Mouse (Mus musculus) lung, adult 2 months (tissue): ENCODE data around the gene Alg1. TPM values are rescaled to one million over a fixed set of nuclear protein-coding genes. Genes with fewer than 3 reads are reported as not detected.

ENCODE experiments used
- DNase-seq: peaks from one replicate; pipeline ENCODE4 v3.0.0; 2022
- H3K4me1 ChIP-seq: fragments of 200-500 bp; 2 replicates; pipeline ENCODE4 v1.6.1; 2011; ENCODE audit warnings: low read length; ENCODE audit not compliant: control insufficient read depth, insufficient read depth
- H3K4me3 ChIP-seq: fragments of 200-500 bp; replicated peaks from 2 replicates; pipeline ENCODE3; 2011; ENCODE audit warnings: low read depth, mild to moderate bottlenecking, control low read depth, low read length; ENCODE audit errors: extremely low read depth
- CTCF ChIP-seq: fragments of 200-500 bp; IDR thresholded peaks from 2 replicates; pipeline ENCODE4 v1.5.1; 2011; ENCODE audit warnings: mild to moderate bottlenecking, low read length, control low read depth; ENCODE audit not compliant: insufficient read depth
- POLR2A ChIP-seq: fragments of 200-500 bp; IDR thresholded peaks from 2 replicates; pipeline ENCODE4 v1.6.1; 2011; ENCODE audit warnings: low read depth, mild to moderate bottlenecking, control low read depth, low read length, borderline replicate concordance; ENCODE audit errors: extremely low read depth
- WGBS: fragments of 180-500 bp; shearing (Covaris S2); methylation state at CpG from one replicate; pipeline ENCODE4 v1.1.7; 2018; 5-methylcytosine and 5-hydroxymethylcytosine counted together
- polyA plus RNA-seq: library from polyadenylated mRNA; depleted of rRNA; stranded (reverse); fragments of >200 nt; gene quantifications from 2 replicates; pipeline ENCODE4 v1.2.3, GENCODE M21; 2012

Gene Alg1
- polyA plus RNA-seq, 1 experiment = 74.1 TPM

DNA sequence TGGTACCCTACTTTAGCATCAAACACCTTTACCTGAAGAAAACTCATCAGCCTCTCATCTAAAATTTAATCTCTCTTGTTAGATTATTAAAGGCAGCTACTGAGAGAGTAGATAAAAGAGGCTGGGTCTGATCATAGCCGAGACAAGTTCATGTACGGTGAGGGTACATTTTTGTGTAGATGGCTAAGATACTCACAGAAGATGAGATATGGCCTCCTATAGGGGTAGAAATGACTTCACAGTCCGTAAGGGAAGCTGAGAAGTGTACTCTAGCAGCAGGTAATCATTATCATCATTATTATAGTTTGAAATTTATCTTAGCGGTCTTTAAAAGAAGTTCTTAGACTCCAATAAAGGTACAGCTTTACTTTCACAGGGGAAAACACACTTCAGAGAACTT is 439 bp upstream of the Alg1 start:
- 60% methylated on average over 4 of the region's 4 CpGs for WGBS
- Histone ChIP-seq H3K4me3 (no peak overlapping the region), H3K4me1 (0 out of 2 replicates have a peak, but pooled peaks cover 3% of the 10 kb centered on the region)
- TF ChIP-seq CTCF (no peak), POLR2A (no peak)
- DNase-seq = no peak

DNA sequence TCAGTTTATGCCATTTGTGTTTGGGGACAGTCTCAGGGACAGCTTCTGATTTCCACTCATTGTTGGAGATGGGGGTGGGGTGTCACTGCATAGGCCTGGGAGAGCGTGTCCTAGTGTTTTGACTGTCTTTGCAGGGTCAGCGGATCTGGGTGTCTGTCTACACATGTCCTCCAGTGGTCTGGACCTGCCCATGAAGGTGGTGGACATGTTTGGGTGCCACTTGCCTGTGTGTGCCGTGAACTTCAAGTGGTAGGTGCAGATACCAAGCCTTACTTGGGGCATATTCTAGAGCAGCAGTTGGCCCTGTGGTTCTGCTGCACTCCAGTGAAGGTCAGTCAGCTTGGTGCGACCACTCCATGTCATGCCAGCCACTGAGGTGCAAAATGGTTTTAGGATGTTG is 8.9 kb downstream of the Alg1 start:
- no peak overlapping the region for H3K4me3 ChIP-seq
- no peaks in the 10 kb centered on the region for H3K4me1 ChIP-seq
- no peak for TF ChIP-seq CTCF
- TF ChIP-seq POLR2A = no peak
- 89% methylated on average over 4 of the region's 4 CpGs for WGBS
- no peak for DNase-seq

DNA sequence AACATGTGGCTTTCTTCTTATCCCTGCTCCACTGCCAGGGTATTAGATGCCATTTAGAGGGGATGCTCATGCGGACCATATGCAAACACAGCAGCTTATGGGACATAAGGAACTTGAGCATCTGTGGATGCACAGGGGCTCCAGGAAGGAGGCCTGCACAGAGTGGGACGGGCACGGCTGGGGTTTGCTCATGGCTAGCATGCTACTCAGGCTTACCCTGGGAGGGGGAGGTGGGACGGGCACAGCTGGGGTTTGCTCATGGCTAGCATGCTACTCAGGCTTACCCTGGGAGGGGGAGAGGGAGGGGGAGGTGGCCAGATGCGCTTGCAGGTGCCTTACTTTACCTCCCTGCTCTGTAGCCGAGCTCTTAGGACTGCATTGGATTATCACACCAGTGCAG is 9.5 kb downstream of the Alg1 start:
- no peak for DNase-seq
- Histone ChIP-seq H3K4me1 (no peaks in the 10 kb centered on the region), H3K4me3 (no peak overlapping the region)
- TF ChIP-seq POLR2A (no peak), CTCF (no peak)
- 85% methylated on average over 6 of the region's 6 CpGs for WGBS

GRCm38 (mm10) chr16:5244411-5244810 is 11.0 kb downstream of the Alg1 start:
- WGBS = 29% methylated on average over 7 of the region's 7 CpGs
- H3K4me1 ChIP-seq = no peaks in the 10 kb centered on the region
- TF ChIP-seq CTCF (peak; percentile 71), POLR2A (no peak)
- no peak overlapping the region for H3K4me3 ChIP-seq
- DNase-seq = peak; percentile 64

- H3K4me1 ChIP-seq = no peaks in the 10 kb centered on the region
- no peak for TF ChIP-seq CTCF
- no peak for TF ChIP-seq POLR2A
- H3K4me3 ChIP-seq = no peak overlapping the region
- WGBS = 80% methylated on average over 3 of the region's 3 CpGs
- DNase-seq = no peak
These were observed 17.5 kb downstream of the Alg1 start for GRCm38 (mm10) chr16:5250891-5251290.

- H3K4me1 ChIP-seq = no peaks in the 10 kb centered on the region
- no peak overlapping the region for H3K4me3 ChIP-seq
- no peak for DNase-seq
- WGBS = 97% methylated on average over 2 of the region's 2 CpGs
- TF ChIP-seq POLR2A = no peak
- TF ChIP-seq CTCF = no peak
These were observed 18.8 kb downstream of the Alg1 start for GRCm38 (mm10) chr16:5252260-5252659.

GRCm38 (mm10) chr16:5254346-5255025 is 21.1 kb downstream of the Alg1 start:
- Histone ChIP-seq H3K4me3 (peak overlapping the region; percentile 12), H3K4me1 (no peaks in the 10 kb centered on the region)
- TF ChIP-seq POLR2A = no peak
- TF ChIP-seq CTCF = peak; percentile 97
- DNase-seq = peak; percentile 74
- WGBS = 3% methylated on average over 15 of the region's 15 CpGs

GRCm38 (mm10) chr16:5255081-5255740 is 21.8 kb downstream of the Alg1 start:
- Histone ChIP-seq H3K4me3 (peak overlapping the region; percentile 46), H3K4me1 (no peaks in the 10 kb centered on the region)
- WGBS = under 1% methylated on average over 27 of the region's 27 CpGs
- TF ChIP-seq POLR2A = no peak
- TF ChIP-seq CTCF = no peak
- no peak for DNase-seq

DNA sequence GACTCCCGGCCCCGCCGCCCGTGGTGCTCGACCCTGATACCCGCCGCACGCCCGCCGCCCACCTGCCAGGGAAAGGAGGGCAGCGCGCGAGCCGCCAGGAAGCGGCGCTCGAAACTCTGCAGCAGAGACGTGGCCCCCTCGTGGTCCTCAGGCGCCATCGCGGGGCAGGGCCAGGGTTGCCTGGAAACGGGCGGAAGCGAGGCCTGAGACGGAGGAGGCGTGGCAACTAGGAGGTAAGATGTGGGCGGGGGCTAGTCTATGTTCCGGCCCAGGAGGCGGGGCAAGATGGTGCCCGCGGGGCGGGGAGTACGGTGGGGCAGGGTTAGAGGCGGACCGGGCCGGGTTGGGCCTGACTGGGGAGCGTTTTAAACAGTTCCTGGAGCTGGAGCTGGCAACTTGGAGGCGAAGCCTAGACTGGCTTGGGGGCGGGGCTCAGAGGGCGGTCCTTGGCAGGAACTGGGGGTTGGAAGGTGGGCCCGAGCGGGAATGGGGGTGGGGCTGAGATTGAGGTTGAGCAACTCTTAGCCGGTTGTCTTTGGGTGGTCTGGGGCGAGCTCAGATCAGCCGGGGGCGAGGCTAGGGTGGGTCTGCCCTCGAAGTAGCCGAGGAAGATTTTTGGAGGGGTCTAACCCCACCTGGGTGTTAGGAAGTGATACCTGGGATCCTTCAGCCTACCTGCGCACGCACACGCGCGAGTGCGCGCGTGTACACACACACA is 22.5 kb downstream of the Alg1 start, which contains the start of gene Eef2kmt:
Gene Eef2kmt (minus strand): TSS at position 205 of the 718 bp plus-strand sequence.
- DNase-seq = peak; percentile 98
- WGBS = 2% methylated on average over 57 of the region's 57 CpGs
- TF ChIP-seq POLR2A = peak; percentile 42; the same call in 1 of the 2 replicates
- TF ChIP-seq CTCF = 0 out of 2 replicates have a peak, but pooled peaks have one; percentile 15
- Histone ChIP-seq H3K4me3 (peak within 1 kb of the TSS; percentile 59), H3K4me1 (no peaks in the 10 kb centered on the region)
